Mouse (Mus musculus) intestine, postnatal 0 days (tissue): ENCODE results near the gene Fam71f2. TPM values are rescaled to one million over a fixed set of nuclear protein-coding genes. Genes with fewer than 3 reads are reported as not detected.
A peak's percentile ranks its signal among the peaks of the same experiment; 100 is the strongest.

Experiments
- ATAC-seq: fragments of 200-750 bp; cut with Nextera tagmentation; 2 replicates; pipeline ENCODE4 v1.8.0; 2017; ENCODE audit warnings: mild to moderate bottlenecking, moderate TSS enrichment, moderate library complexity
- H3K27ac ChIP-seq: fragments of 300-500 bp; sonication (generic); 2 replicates; pipeline ENCODE4 v1.5.1; 2014; ENCODE audit warnings: mild to moderate bottlenecking, low read depth, low read length, moderate library complexity
- H3K27me3 ChIP-seq: fragments of 300-500 bp; sonication (generic); replicated peaks from 2 replicates; pipeline ENCODE4 v1.6.1; 2014; ENCODE audit warnings: low read length, mixed read lengths; ENCODE audit not compliant: control insufficient read depth, insufficient read depth
- H3K36me3 ChIP-seq: fragments of 300-500 bp; sonication (generic); 2 replicates; pipeline ENCODE4 v1.6.1; 2014; ENCODE audit warnings: mild to moderate bottlenecking, moderate library complexity; ENCODE audit not compliant: control insufficient read depth, insufficient read depth
- H3K4me1 ChIP-seq: fragments of 300-500 bp; sonication (generic); replicated peaks from 2 replicates; pipeline ENCODE4 v1.6.1; 2014; ENCODE audit warnings: antibody characterized with exemption, low read length, mixed read lengths; ENCODE audit not compliant: control insufficient read depth, insufficient read depth
- H3K4me2 ChIP-seq: fragments of 300-500 bp; sonication (generic); replicated peaks from 2 replicates; pipeline ENCODE4 v1.6.1; 2014; ENCODE audit warnings: low read depth, mild to moderate bottlenecking, moderate library complexity
- H3K4me3 ChIP-seq: fragments of 300-500 bp; sonication (generic); 2 replicates; pipeline ENCODE4 v1.5.1; 2014; ENCODE audit warnings: low read depth, low read length
- H3K9ac ChIP-seq: fragments of 300-500 bp; sonication (generic); 2 replicates; pipeline ENCODE4 v1.6.1; 2014; ENCODE audit warnings: mild to moderate bottlenecking, low read depth, low read length
- H3K9me3 ChIP-seq: fragments of 300-500 bp; sonication (generic); 2 replicates; pipeline ENCODE4 v1.6.1; 2016; ENCODE audit warnings: mixed run types; ENCODE audit not compliant: control insufficient read depth
- CTCF ChIP-seq: sonication (generic); IDR thresholded peaks from 2 replicates; pipeline ENCODE4 v1.5.1; 2016; ENCODE audit warnings: low read depth, mild to moderate bottlenecking, control low read depth, antibody characterized with exemption, moderate library complexity
- WGBS: fragments of 180-500 bp; shearing (Covaris S2); extraction: QIAGEN DNeasy Blood & Tissue Kit; methylation state at CpG from one replicate; pipeline ENCODE4 v1.1.7; 2014; 5-methylcytosine and 5-hydroxymethylcytosine counted together
- polyA plus RNA-seq: library from polyadenylated mRNA; unstranded; fragments of >200 nt; fragmentation: Nextera tagmentation; extraction: Ambion mirVana; gene quantifications from 2 replicates; pipeline ENCODE4 v1.2.1, GENCODE M21; 2015

The Fam71f2 gene
- polyA plus RNA-seq, 1 experiment from 2014 or later, result not detected

GRCm38 (mm10) chr6:29270961-29271360 lies 8.4 kb upstream of the Fam71f2 start:
- peaks cover 6% of the 10 kb centered on the region; the same call in 1 of the 2 replicates for H3K4me1 ChIP-seq
- no peaks in the 10 kb centered on the region for H3K9me3 ChIP-seq
- no peak for TF ChIP-seq CTCF
- peak; percentile 27 for ATAC-seq
- H3K9ac ChIP-seq, result peak overlapping the region; percentile 40
- no peak overlapping the region for H3K27ac ChIP-seq
- no peaks in the 10 kb centered on the region for H3K27me3 ChIP-seq
- 2% methylated on average over 8 of the region's 8 CpGs for WGBS
- H3K4me3 ChIP-seq, result peak overlapping the region; percentile 18
- H3K36me3 ChIP-seq, result peaks cover 10% of the 10 kb centered on the region; the same call in 1 of the 2 replicates
- H3K4me2 ChIP-seq, result peak overlapping the region; percentile 62

- TF ChIP-seq CTCF, result no peak
- WGBS, result under 1% methylated on average over 46 of the region's 46 CpGs
- Histone ChIP-seq H3K9ac (peak within 1 kb of the TSS; percentile 75), H3K9me3 (no peaks in the 10 kb centered on the region), H3K36me3 (peaks cover 10% of the 10 kb centered on the region; the same call in 1 of the 2 replicates), H3K27me3 (no peaks in the 10 kb centered on the region), H3K27ac (peak within 1 kb of the TSS; percentile 81), H3K4me3 (peak within 1 kb of the TSS; percentile 74), H3K4me2 (peak within 1 kb of the TSS; percentile 78), H3K4me1 (peaks cover 6% of the 10 kb centered on the region; the same call in 1 of the 2 replicates)
- peak; percentile 98 for ATAC-seq
These were observed 6.9 kb upstream of the Fam71f2 start, which contains the start of gene Hilpda for GRCm38 (mm10) chr6:29272312-29273072. Hilpda (plus strand) TSS chr6:29272488.

DNA sequence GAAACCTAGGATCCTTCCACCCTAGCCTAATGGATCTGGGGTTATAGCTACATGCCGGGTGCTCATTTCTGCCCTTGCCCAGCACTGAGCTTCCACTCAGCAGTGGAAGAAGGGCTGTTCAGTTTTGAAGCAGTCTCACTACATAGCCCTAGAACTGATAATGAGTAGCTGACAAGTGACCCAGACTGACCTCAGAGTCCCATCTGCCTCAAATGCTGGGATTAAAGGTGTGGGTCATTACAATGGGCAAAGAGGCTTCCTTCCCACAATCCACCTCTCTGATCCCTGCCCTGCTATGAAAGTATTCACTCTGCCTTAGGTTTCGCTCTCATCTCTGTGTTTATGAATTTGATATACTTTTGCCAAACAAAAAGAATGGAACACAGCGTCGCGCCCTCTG lies 2.6 kb upstream of the Fam71f2 start:
- no peak for TF ChIP-seq CTCF
- Histone ChIP-seq H3K4me1 (peaks cover 4% of the 10 kb centered on the region; the same call in 1 of the 2 replicates), H3K4me3 (no peak overlapping the region), H3K9ac (no peak overlapping the region), H3K27ac (no peak overlapping the region), H3K27me3 (no peaks in the 10 kb centered on the region), H3K4me2 (no peak overlapping the region), H3K9me3 (no peaks in the 10 kb centered on the region), H3K36me3 (peaks cover 10% of the 10 kb centered on the region; the same call in 1 of the 2 replicates)
- ATAC-seq, result no peak
- WGBS, result 85% methylated on average over 5 of the region's 5 CpGs

DNA sequence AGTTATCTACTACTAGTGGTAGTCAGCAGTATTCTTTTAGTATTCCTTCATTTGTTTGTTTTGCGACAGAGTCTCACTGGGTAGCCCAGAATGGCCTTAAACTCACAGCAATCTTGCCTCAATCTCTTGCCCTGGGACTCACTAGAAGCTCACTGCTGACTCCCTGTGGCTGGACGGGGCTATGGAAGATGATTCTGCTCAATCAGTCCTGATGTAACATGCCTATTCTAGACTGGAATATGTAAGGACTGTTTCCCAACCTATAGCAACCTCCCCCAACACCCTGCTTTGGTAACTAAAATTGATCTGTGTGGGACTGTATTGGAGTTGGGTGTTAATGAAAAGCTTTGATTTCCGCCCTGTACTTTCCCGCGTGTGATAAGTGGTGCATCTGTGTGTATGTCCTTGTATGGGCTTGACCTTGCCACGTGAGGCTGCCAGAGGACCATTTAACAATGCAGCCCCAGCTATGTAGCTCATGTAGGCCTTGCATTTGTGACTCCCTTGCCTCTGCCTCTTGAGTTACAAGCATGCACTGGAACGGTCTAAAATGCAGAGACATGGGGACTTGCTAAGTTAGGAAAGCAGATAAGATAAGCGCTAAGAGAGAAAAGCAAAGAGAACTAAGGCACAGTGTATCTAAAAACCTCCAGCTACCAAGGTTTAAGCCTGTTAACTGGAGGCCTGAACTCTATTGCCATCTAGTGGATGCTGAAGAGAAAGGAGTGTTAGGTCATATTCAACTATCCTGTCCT lies 703 bp upstream of the Fam71f2 start:
- WGBS, result 23% methylated on average over 8 of the region's 8 CpGs
- peak; percentile 88 for TF ChIP-seq CTCF

GRCm38 (mm10) chr6:29280671-29281070 lies 1.3 kb downstream of the Fam71f2 start:
- H3K36me3 ChIP-seq, result no peaks in the 10 kb centered on the region
- H3K27me3 ChIP-seq, result no peaks in the 10 kb centered on the region
- H3K4me2 ChIP-seq, result no peak overlapping the region
- no peak overlapping the region for H3K27ac ChIP-seq
- no peaks in the 10 kb centered on the region for H3K4me1 ChIP-seq
- WGBS, result 43% methylated on average over 7 of the region's 7 CpGs
- no peaks in the 10 kb centered on the region for H3K9me3 ChIP-seq
- no peak overlapping the region for H3K4me3 ChIP-seq
- H3K9ac ChIP-seq, result no peak overlapping the region
- no peak for ATAC-seq
- no peak for TF ChIP-seq CTCF

More for the DNA sequence above, 703 bp upstream of the Fam71f2 start:
- Histone ChIP-seq H3K4me2 (no peak overlapping the region), H3K9me3 (no peaks in the 10 kb centered on the region), H3K36me3 (peaks cover 10% of the 10 kb centered on the region; the same call in 1 of the 2 replicates), H3K4me3 (no peak overlapping the region), H3K4me1 (peaks cover 4% of the 10 kb centered on the region; the same call in 1 of the 2 replicates), H3K27me3 (no peaks in the 10 kb centered on the region), H3K9ac (no peak overlapping the region), H3K27ac (no peak overlapping the region)
- peak; percentile 20; the same call in 1 of the 2 replicates for ATAC-seq

DNA sequence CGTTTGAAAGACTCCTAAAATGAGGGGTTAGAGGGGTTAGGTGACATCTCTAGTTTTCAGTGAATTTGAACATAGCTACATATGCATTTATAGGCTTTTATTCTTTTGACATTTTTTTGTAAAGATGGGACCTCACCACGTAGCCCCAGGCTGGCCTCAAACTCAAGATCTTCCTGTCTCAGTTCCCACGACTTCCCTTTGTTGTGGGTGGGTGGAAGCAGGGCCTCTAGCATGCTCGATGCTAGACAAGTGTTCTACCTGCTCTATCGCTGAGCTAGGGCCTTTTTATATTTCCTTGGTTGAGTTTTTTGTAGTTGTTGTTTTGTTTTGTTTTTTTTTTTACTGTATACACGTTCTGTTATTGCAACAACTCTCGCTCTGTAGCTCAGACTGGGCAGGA lies 7.5 kb downstream of the Fam71f2 start:
- Histone ChIP-seq H3K27ac (no peak overlapping the region), H3K4me2 (no peak overlapping the region), H3K9ac (no peak overlapping the region), H3K4me1 (no peaks in the 10 kb centered on the region), H3K4me3 (no peak overlapping the region), H3K27me3 (no peaks in the 10 kb centered on the region), H3K36me3 (no peaks in the 10 kb centered on the region), H3K9me3 (no peaks in the 10 kb centered on the region)
- WGBS, result 80% methylated on average over 7 of the region's 7 CpGs
- ATAC-seq, result no peak
- no peak for TF ChIP-seq CTCF
